Comparison of ENCODE assay signal across 8 mouse cellular contexts in the genomic region with DNA sequence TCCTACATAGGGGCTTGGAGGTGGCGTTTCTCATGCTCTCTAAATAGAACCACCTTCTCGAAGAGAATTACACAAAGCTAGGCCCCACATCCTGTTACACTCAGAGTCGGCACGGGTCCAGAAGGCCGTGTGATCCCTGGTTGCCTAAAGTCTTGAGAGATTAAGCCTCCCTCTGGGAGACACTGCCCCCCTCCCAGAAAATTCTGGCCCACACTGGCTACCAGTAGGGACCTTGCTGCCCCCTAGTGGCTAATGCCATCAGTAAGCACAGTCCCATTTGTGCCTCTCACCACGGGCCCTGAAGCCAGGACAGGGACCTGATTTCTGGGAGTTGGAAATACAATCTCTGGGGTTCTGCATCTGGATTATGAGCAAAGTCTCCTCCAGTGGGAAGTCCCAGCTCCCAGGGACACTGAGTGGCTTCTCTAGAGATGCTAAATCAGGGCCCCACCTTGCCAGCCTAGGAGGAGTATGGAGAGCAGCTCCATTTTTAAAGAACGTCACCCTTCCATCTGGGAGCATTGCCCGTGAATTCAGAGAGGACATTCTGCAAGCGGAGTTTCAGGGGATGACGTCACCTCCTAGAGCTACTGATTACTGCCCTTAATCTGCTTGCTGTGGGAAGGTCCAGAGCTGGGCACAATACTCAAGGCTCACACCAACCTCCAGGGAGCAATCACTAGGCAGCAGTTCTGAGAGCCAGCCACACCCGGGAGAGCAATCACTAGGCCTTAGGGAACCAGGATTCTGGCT.
DNase-seq lines count a peak whose midpoint lies in the region; ATAC-seq lines count a peak whose summit lies in the region.

No protein-coding gene starts in this region.

- ATAC-seq in hematopoietic stem cell, adult 5-6 weeks (replicated peaks in 1 of 2; ENCODE audit: insufficient read depth in 1 of 2, low FRiP score in 2 of 2, low TSS enrichment in 1 of 2, low read depth in 1 of 2, poor library complexity in 2 of 2, severe bottlenecking in 2 of 2) = peak; percentile 49 to 73; a peak in 3 of 4 replicates

- peak; percentile 58 for DNase-seq in MN1 (ENCODE audit: low spot score)
- peak; percentile 76 to 82 for DNase-seq in cerebellum, adult 18-20 months
- DNase-seq in forelimb bud, embryonic 11.5 days (ENCODE audit: low read depth, low spot score) = peak; percentile 57
- DNase-seq in layer of hippocampus, postnatal 14 days (ENCODE audit: low spot score in 2 of 2) = peak; percentile 69 to 78
- peak; percentile 92 for DNase-seq in lung, postnatal 36 days
- peak; percentile 73 for DNase-seq in right cerebral cortex, adult 18-20 months
- peak; percentile 77 for DNase-seq in urinary bladder, postnatal 14 days (ENCODE audit: low spot score)

Comparison
In these comparisons a context has a peak if more than half of its experiments do, and no peak if none do; other contexts are left out.
1. Peak in every context shown above with its lines: DNase-seq and ATAC-seq.